Mouse (Mus musculus) heart, embryonic 11.5 days (tissue): ENCODE results near the gene Zfp523. TPM values are rescaled to one million over a fixed set of nuclear protein-coding genes. Genes with fewer than 3 reads are reported as not detected.

Experiments used
- ATAC-seq: fragments of 200-750 bp; cut with Nextera tagmentation; replicated peaks from 2 replicates; pipeline ENCODE4 v1.8.0; 2017; ENCODE audit warnings: moderate library complexity; ENCODE audit not compliant: insufficient number of reproducible peaks, low FRiP score, low TSS enrichment
- H3K27ac ChIP-seq: fragments of 300-500 bp; sonication (generic); 2 replicates; pipeline ENCODE4 v1.5.1; 2014; ENCODE audit warnings: mild to moderate bottlenecking, low read depth, low read length
- H3K27me3 ChIP-seq: fragments of 300-500 bp; sonication (generic); 2 replicates; pipeline ENCODE4 v1.6.1; 2014; ENCODE audit warnings: mild to moderate bottlenecking, low read length, mixed read lengths; ENCODE audit not compliant: control insufficient read depth, insufficient read depth
- H3K36me3 ChIP-seq: fragments of 300-500 bp; sonication (generic); 2 replicates; pipeline ENCODE4 v1.6.1; 2014; ENCODE audit warnings: mild to moderate bottlenecking, low read length, moderate library complexity, mixed read lengths; ENCODE audit not compliant: control insufficient read depth, insufficient read depth
- H3K4me1 ChIP-seq: fragments of 300-500 bp; sonication (generic); 2 replicates; pipeline ENCODE4 v1.6.1; 2014; ENCODE audit warnings: low read length; ENCODE audit not compliant: control insufficient read depth, insufficient read depth
- H3K4me2 ChIP-seq: fragments of 300-500 bp; sonication (generic); 2 replicates; pipeline ENCODE4 v1.6.1; 2014; ENCODE audit warnings: mild to moderate bottlenecking, moderate library complexity
- H3K4me3 ChIP-seq: fragments of 300-500 bp; sonication (generic); 2 replicates; pipeline ENCODE4 v1.5.1; 2014; ENCODE audit warnings: low read depth, low read length
- H3K9ac ChIP-seq: fragments of 300-500 bp; sonication (generic); 2 replicates; pipeline ENCODE4 v1.6.1; 2014; ENCODE audit warnings: mild to moderate bottlenecking, low read depth, low read length, moderate library complexity
- H3K9me3 ChIP-seq: fragments of 300-500 bp; sonication (generic); replicated peaks from 2 replicates; pipeline ENCODE4 v1.6.1; 2016; ENCODE audit warnings: low read length; ENCODE audit not compliant: control insufficient read depth
- WGBS: fragments of 180-500 bp; shearing (Covaris S2); extraction: QIAGEN DNeasy Blood & Tissue Kit; methylation state at CpG from one replicate; pipeline ENCODE4 v1.1.7; 2014; ENCODE audit not compliant: insufficient replicate concordance; 5-methylcytosine and 5-hydroxymethylcytosine counted together
- polyA plus RNA-seq: library from polyadenylated mRNA; unstranded; fragments of >200 nt; fragmentation: Nextera tagmentation; extraction: Ambion mirVana; gene quantifications from 2 replicates; pipeline ENCODE4 v1.2.1, GENCODE M21; 2014

Zfp523 gene
- polyA plus RNA-seq, 1 experiment from 2014 or later, result 21.0 TPM

GRCm38 (mm10) chr17:28138685-28139084 is 38.2 kb upstream of the Zfp523 start:
- Histone ChIP-seq H3K9ac (no peak overlapping the region), H3K27ac (no peak overlapping the region), H3K4me3 (no peak overlapping the region), H3K4me1 (peaks cover 20% of the 10 kb centered on the region), H3K9me3 (no peaks in the 10 kb centered on the region), H3K27me3 (peaks cover 44% of the 10 kb centered on the region), H3K4me2 (no peak overlapping the region), H3K36me3 (no peaks in the 10 kb centered on the region)
- WGBS, result 44% methylated on average over 9 of the region's 9 CpGs
- ATAC-seq, result no peak

- Histone ChIP-seq H3K36me3 (no peaks in the 10 kb centered on the region), H3K4me1 (peaks cover 28% of the 10 kb centered on the region), H3K9ac (no peak overlapping the region), H3K27me3 (peaks cover 58% of the 10 kb centered on the region), H3K4me2 (peak overlapping the region; percentile 92; the same call in 1 of the 2 replicates), H3K9me3 (no peaks in the 10 kb centered on the region), H3K27ac (no peak overlapping the region), H3K4me3 (no peak overlapping the region)
- ATAC-seq, result no peak
- 24% methylated on average over 13 of the region's 13 CpGs for WGBS
Observed at GRCm38 (mm10) chr17:28140431-28141204, 36.3 kb upstream of the Zfp523 start.

DNA sequence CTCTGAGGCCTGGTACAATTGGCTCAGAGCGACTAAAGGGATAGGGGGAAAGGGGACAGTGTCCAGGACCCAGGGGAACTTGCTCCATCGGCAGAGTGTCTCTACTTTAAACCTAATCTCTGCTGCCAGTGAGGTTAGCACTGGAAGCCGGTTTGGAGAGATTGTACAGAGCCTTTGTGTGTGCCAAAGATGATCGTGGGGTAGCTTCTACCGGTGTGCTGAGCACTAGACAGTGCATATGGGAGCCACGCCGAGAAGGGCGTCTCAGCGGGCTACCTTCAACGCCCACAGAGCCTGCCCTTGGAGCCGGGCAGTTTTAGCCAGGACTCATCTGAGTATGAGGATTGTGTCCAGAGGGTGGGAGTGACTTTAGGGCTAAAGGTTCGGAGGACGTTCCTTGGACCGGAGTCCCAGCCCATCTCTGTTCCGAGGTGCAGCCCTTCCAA is 35.7 kb upstream of the Zfp523 start:
- Histone ChIP-seq H3K27ac (no peak overlapping the region), H3K9me3 (no peaks in the 10 kb centered on the region), H3K4me3 (peak overlapping the region; percentile 59), H3K9ac (0 out of 2 replicates have a peak overlapping the region, but pooled peaks have one; percentile 44), H3K36me3 (no peaks in the 10 kb centered on the region), H3K4me1 (peaks cover 26% of the 10 kb centered on the region), H3K27me3 (peaks cover 64% of the 10 kb centered on the region), H3K4me2 (peak overlapping the region; percentile 92)
- 2% methylated on average over 15 of the region's 15 CpGs for WGBS
- ATAC-seq, result no peak

DNA sequence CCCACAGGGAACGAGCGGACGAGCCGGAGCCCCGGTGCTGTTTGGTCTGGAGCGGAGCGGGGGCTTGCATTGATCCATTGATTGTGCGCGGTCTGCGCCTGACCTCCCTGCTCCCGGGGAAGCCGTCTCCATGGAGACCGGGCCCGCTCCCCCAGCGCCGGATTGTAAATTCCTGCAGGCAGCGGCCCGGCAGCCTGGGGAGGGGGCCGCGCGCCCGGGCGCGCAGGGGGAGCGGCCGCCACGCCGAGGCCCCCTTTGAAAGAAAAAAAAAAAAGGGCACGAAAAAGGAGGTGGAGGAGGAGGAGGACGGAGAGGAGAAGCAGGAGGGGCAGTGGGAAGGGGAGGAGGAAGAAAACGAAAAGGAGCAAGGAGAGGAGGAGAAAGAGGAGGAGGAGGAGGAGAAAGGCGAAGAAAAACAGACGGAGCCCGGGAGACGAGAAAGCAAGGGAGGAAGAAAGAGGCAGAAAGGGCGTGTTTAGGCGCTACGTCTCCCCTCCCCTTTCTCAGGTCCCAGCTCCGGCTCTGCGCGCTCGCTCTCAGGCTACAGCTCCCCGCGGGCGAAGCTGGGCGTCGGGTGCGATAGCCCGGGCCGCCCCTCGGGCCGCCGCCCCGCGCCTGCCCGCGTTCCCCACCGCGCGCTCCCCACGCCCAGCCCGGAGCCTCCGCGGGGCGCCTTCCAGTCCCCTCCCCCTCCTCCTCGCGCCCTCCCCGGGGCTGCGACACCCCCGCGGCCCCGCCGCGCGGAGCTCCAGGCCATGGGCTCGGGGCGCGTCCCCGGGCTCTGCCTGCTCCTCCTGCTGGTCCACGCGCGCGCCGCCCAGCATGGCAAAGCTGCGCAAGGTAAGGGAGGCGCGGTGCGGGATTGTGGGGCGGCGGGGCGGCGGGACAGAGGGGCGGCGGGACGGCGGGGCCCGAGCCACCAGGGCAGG is 34.9 kb upstream of the Zfp523 start, which contains the start of gene Scube3:
Gene Scube3, plus strand, starts transcription at position 371 of the 929 bp plus-strand sequence.
- no peak within 1 kb of the TSS for H3K27ac ChIP-seq

DNA sequence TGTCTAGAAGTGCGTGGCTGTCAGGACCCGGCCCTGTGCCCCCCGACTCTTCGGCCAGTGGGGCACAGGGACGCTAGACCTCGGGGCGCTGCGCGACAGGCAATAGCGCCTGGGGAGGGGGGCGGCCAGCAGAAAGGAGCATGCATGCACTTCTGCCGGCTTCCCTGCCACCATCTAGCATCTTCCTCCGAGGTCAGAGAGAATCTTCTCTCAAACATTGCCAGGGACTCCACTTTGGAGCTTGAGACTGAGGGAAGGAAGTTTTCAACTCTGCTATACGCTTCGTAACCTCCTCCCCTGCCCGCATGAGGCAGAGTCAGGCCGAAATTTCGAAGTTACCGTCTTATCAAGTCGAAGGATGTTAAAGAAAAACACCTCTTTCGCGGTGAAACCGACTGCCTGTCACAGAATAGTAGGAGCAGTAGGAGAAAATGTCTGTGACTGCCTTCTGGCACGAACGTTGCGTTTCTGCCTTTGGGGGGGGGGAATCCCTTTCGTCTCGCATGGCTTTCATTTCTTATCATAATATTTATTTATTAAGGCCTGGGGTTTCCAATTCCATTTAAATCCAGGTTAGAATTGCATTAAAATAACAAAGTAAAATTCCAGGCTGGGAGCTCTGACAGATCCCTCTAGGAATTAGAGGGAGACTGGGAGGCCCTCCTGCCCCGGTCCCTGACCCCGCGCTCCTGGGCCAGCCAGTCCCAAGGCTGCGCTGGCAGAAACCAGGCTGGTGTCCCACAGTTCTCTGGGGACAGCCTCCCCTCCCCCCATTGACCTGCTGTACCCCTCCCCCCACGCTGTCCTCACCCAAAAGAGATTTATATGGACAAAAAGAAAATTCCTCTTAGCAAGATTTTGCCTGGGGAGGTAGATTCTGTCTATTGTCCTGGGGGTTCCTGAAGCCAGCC is 34.0 kb upstream of the Zfp523 start:
- Histone ChIP-seq H3K9ac (peak overlapping the region; percentile 44), H3K4me1 (peaks cover 25% of the 10 kb centered on the region), H3K4me2 (peak overlapping the region; percentile 92), H3K27ac (no peak overlapping the region), H3K36me3 (no peaks in the 10 kb centered on the region), H3K27me3 (peaks cover 69% of the 10 kb centered on the region), H3K4me3 (peak overlapping the region; percentile 59), H3K9me3 (no peaks in the 10 kb centered on the region)
- ATAC-seq, result no peak
- WGBS, result under 1% methylated on average over 33 of the region's 33 CpGs

More for the DNA sequence above, 34.9 kb upstream of the Zfp523 start, which contains the start of gene Scube3:
- Histone ChIP-seq H3K9ac (peak within 1 kb of the TSS; percentile 44), H3K27me3 (peaks cover 68% of the 10 kb centered on the region), H3K9me3 (no peaks in the 10 kb centered on the region), H3K4me2 (peak within 1 kb of the TSS; percentile 92), H3K4me3 (peak within 1 kb of the TSS; percentile 59), H3K36me3 (no peaks in the 10 kb centered on the region), H3K4me1 (peaks cover 25% of the 10 kb centered on the region)
- no peak for ATAC-seq
- under 1% methylated on average over 71 of the region's 97 CpGs for WGBS

GRCm38 (mm10) chr17:28143751-28144150 is 33.2 kb upstream of the Zfp523 start:
- peaks cover 75% of the 10 kb centered on the region for H3K27me3 ChIP-seq
- ATAC-seq, result no peak
- no peaks in the 10 kb centered on the region for H3K36me3 ChIP-seq
- H3K9ac ChIP-seq, result no peak overlapping the region
- H3K4me1 ChIP-seq, result peaks cover 25% of the 10 kb centered on the region
- H3K9me3 ChIP-seq, result no peaks in the 10 kb centered on the region
- H3K4me3 ChIP-seq, result peak overlapping the region; percentile 14; the same call in 1 of the 2 replicates
- no peak overlapping the region for H3K27ac ChIP-seq
- peak overlapping the region; percentile 50 for H3K4me2 ChIP-seq
- 2% methylated on average over 9 of the region's 9 CpGs for WGBS

DNA sequence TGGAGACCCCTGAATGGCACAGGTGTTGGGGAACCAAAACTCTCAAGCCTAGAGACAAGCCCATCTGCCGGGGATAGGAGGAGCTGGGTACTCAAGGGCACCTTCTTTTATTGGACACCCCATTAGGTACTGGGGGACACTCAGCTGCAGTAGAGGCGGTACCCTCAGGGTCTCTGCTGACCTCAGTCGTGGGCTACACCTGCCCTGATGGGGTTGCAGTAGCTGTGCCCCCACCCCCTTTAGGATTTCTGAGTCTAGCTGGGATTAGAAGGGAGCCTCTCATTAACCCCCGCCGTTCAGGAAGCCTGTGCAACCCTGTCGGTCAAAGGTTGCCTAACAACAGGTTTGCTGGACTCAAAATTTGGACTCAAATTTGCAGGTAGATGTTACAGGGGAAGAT is 32.7 kb upstream of the Zfp523 start:
- Histone ChIP-seq H3K4me1 (peaks cover 25% of the 10 kb centered on the region), H3K36me3 (no peaks in the 10 kb centered on the region), H3K4me2 (peak overlapping the region; percentile 50), H3K27me3 (peaks cover 77% of the 10 kb centered on the region), H3K9ac (no peak overlapping the region), H3K4me3 (peak overlapping the region; percentile 14; the same call in 1 of the 2 replicates), H3K27ac (no peak overlapping the region), H3K9me3 (no peaks in the 10 kb centered on the region)
- ATAC-seq, result no peak
- 10% methylated on average over 6 of the region's 6 CpGs for WGBS
